Mouse (Mus musculus): ENCODE results near the gene Ppp5c.

DNA sequence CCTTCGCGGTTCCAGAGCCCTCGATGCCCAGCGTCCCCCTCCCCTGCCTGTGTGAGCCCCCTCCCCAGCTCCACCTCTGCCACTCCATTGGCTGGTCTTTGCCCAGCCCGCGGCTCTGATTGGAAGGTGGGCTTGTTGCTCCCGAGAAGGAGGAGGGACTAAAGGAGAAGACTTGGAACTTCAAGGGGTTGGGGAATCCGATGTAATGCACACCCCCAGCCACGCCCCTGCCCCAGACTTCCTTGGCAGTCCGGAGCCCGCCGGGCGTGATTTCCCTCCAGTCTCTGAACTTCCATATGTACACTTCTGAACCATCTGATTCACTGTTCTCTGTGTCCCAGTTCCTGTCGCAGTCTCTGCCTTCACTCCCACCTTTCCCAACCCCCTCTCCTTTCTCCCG lies 34.7 kb upstream of the Ppp5c start, which contains the start of gene Hif3a:
- no peak for TF ChIP-seq CTCF (IDR thresholded peaks at IDR 0.05; ENCODE audit: extremely low read depth, insufficient read length, insufficient replicate concordance, low read depth, low read length)
- no peak for TF ChIP-seq POLR2A (IDR thresholded peaks at IDR 0.05; ENCODE audit: low read depth, low read length)
